Mouse (Mus musculus) lung, adult 2 months (tissue): ENCODE data around the gene Ano3.

ENCODE experiments used
- CTCF ChIP-seq: fragments of 200-500 bp; IDR thresholded peaks from 2 replicates; pipeline ENCODE4 v1.5.1; 2011; ENCODE audit warnings: mild to moderate bottlenecking, low read length, control low read depth; ENCODE audit not compliant: insufficient read depth
- POLR2A ChIP-seq: fragments of 200-500 bp; IDR thresholded peaks from 2 replicates; pipeline ENCODE4 v1.6.1; 2011; ENCODE audit warnings: low read depth, mild to moderate bottlenecking, control low read depth, low read length, borderline replicate concordance; ENCODE audit errors: extremely low read depth

GRCm38 (mm10) chr2:110871650-110872049 lies 79.1 kb downstream of the Ano3 start:
- TF ChIP-seq CTCF, result no peak
- TF ChIP-seq POLR2A, result no peak
